In genomic region chr10:110929756-110930155, GRCm38 (mm10) we compare ENCODE assay signal across 11 mouse cellular contexts. TPM values are rescaled to one million over a fixed set of nuclear protein-coding genes. Genes with fewer than 3 reads are reported as not detected.
DNase-seq lines count a peak whose midpoint lies in the region; ATAC-seq and TF ChIP-seq lines count a peak whose summit lies in the region.
"Had no signal": no experiment of that assay in that cellular context is flagged by ENCODE, and none has a peak within 500 bp of the region (broad histone marks: within the 10 kb centered on the region; RNA-seq: fewer than 3 reads in every experiment).

No protein-coding gene starts in this region.

- no peak for DNase-seq in heart, adult 8-10 months (ENCODE audit: low spot score)
- peak; percentile 71 for DNase-seq in liver, adult 2 months (ENCODE audit: extremely low read depth, low read depth, low spot score)
- no peak for DNase-seq in liver, embryonic 11.5 days (ENCODE audit: low spot score)
- peak; percentile 65 for DNase-seq in adrenal gland, postnatal 25 days
- DNase-seq in urinary bladder, postnatal 10 days (ENCODE audit: low spot score) = no peak
- DNase-seq: lung, adult 2 months; right cerebral cortex, postnatal 25 days had no signal

- no peaks in the 10 kb centered on the region for H3K9me3 ChIP-seq in heart, embryonic 15.5 days (replicated peaks)
- no peaks in the 10 kb centered on the region for H3K9me3 ChIP-seq in liver, embryonic 11.5 days (ENCODE audit: control insufficient read depth, low read length)

- H3K27me3 ChIP-seq in heart, embryonic 15.5 days = no peaks in the 10 kb centered on the region
- H3K27me3 ChIP-seq in liver, adult 2 months (ENCODE audit: control insufficient read depth, insufficient read depth, low read length) = no peaks in the 10 kb centered on the region
- no peaks in the 10 kb centered on the region for H3K27me3 ChIP-seq in liver, embryonic 11.5 days (replicated peaks; ENCODE audit: control insufficient read depth, insufficient read depth, low read length)
- H3K27me3 ChIP-seq: CH12.LX had no signal

- peak; percentile 19; the same call in 1 of the 2 replicates for ATAC-seq in heart, embryonic 15.5 days (replicated peaks; ENCODE audit: insufficient number of reproducible peaks, insufficient read depth, low FRiP score, low read depth)
- ATAC-seq in liver, embryonic 11.5 days (replicated peaks; ENCODE audit: low FRiP score) = no peak

- H3K9ac ChIP-seq in heart, embryonic 15.5 days = 0 out of 2 replicates have a peak overlapping the region, but pooled peaks have one; percentile 7
- no peak overlapping the region for H3K9ac ChIP-seq in liver, adult 2 months (ENCODE audit: low read depth, low read length)
- no peak overlapping the region for H3K9ac ChIP-seq in liver, embryonic 11.5 days (ENCODE audit: low read depth, low read length)

- TF ChIP-seq CTCF in liver, adult 2 months (IDR thresholded peaks at IDR 0.05; ENCODE audit: low read depth, low read length) = no peak
- no peak for TF ChIP-seq CTCF in olfactory bulb, adult 2 months (IDR thresholded peaks at IDR 0.05; ENCODE audit: insufficient read depth, low read depth, low read length)

- 0 out of 2 replicates have a peak, but pooled peaks cover 4% of the 10 kb centered on the region for H3K36me3 ChIP-seq in heart, embryonic 15.5 days
- H3K36me3 ChIP-seq in liver, adult 2 months (ENCODE audit: control insufficient read depth, insufficient read depth, low read length) = peaks cover 5% of the 10 kb centered on the region; the same call in 1 of the 2 replicates
- H3K36me3 ChIP-seq in liver, embryonic 11.5 days (ENCODE audit: control insufficient read depth, insufficient read depth, low read length) = no peaks in the 10 kb centered on the region

- peak overlapping the region; percentile 40 for H3K27ac ChIP-seq in heart, embryonic 15.5 days
- H3K27ac ChIP-seq in liver, adult 2 months (replicated peaks; ENCODE audit: insufficient read depth, low read depth, low read length) = no peak overlapping the region
- H3K27ac ChIP-seq in liver, embryonic 11.5 days (ENCODE audit: low read depth, low read length) = no peak overlapping the region
- H3K27ac ChIP-seq in olfactory bulb, adult 2 months (ENCODE audit: insufficient read depth, low read depth, low read length) = 0 out of 2 replicates have a peak overlapping the region, but pooled peaks have one; percentile 38
- H3K27ac ChIP-seq: kidney, postnatal 0 days had no signal

- peaks cover 78% of the 10 kb centered on the region for H3K4me1 ChIP-seq in heart, embryonic 15.5 days (replicated peaks)
- H3K4me1 ChIP-seq in liver, adult 2 months (ENCODE audit: control insufficient read depth, insufficient read depth, low read length) = peaks cover 6% of the 10 kb centered on the region
- H3K4me1 ChIP-seq in liver, embryonic 11.5 days (replicated peaks; ENCODE audit: control insufficient read depth, insufficient read depth, low read length) = peaks cover 7% of the 10 kb centered on the region
- peaks cover 19% of the 10 kb centered on the region for H3K4me1 ChIP-seq in olfactory bulb, adult 2 months (ENCODE audit: control insufficient read depth, insufficient read depth, low read length)

- H3K4me2 ChIP-seq in heart, embryonic 15.5 days = no peak overlapping the region
- H3K4me2 ChIP-seq in liver, embryonic 11.5 days = no peak overlapping the region

- no peak for TF ChIP-seq POLR2A in liver, adult 2 months (IDR thresholded peaks at IDR 0.05; ENCODE audit: extremely low read depth, insufficient read depth, low read length)
- no peak for TF ChIP-seq POLR2A in olfactory bulb, adult 2 months (IDR thresholded peaks at IDR 0.05; ENCODE audit: insufficient read depth, low read depth, low read length)

- peaks cover 24% of the 10 kb centered on the region for H3K79me2 ChIP-seq in liver, adult 2 months (ENCODE audit: control insufficient read depth, insufficient read depth, low read length)

- H3K4me3 ChIP-seq in heart, embryonic 15.5 days = no peak overlapping the region
- H3K4me3 ChIP-seq in liver, adult 2 months (ENCODE audit: insufficient read depth, low read depth, low read length) = no peak overlapping the region
- no peak overlapping the region for H3K4me3 ChIP-seq in liver, embryonic 11.5 days (ENCODE audit: low read depth, low read length)
- no peak overlapping the region for H3K4me3 ChIP-seq in olfactory bulb, adult 2 months (ENCODE audit: insufficient read depth, low read depth, low read length)

- WGBS in heart, embryonic 15.5 days = 33% methylated on average over 4 of the region's 4 CpGs
- WGBS in liver, adult 2 months = 46% methylated on average over 4 of the region's 4 CpGs
- WGBS in liver, embryonic 11.5 days = 72% methylated on average over 4 of the region's 4 CpGs
- 60% methylated on average over 4 of the region's 4 CpGs for WGBS in olfactory bulb, adult 2 months

RNA-seq across cellular contexts. Expression of gene Csrp2, which starts 10.2 kb away (rescaled TPM):
- polyA plus RNA-seq in heart, embryonic 15.5 days (2015; fragmentation: Nextera tagmentation; extraction: Ambion mirVana) = 386 and 434 TPM in 2 replicates
- 10 to 100 TPM; 17.3 to 22.3 (median 21.3) TPM for total RNA-seq in heart, adult 8-10 months (2022)
- 73.6 and 76.8 TPM in 2 replicates for total RNA-seq in liver, adult 2 months (2014; rRNA removed)
- polyA plus RNA-seq in liver, adult 2 months (2012; rRNA removed) = 26.0 and 30.1 TPM in 2 replicates
- polyA plus RNA-seq in liver, embryonic 11.5 days (2014; fragmentation: Nextera tagmentation; extraction: Ambion mirVana) = 64.4 and 72.4 TPM in 2 replicates
- 219 and 236 TPM in 2 replicates for total RNA-seq in adrenal gland, postnatal 25 days (2021)
- polyA plus RNA-seq in olfactory bulb, adult 2 months (2012; ENCODE audit: insufficient read depth, insufficient read length, low replicate concordance, missing spikeins) = not detected in 2 replicates

Comparison
In these comparisons a context has a peak if more than half of its experiments do, and no peak if none do; other contexts are left out.
1. DNase-seq: peak in liver, adult 2 months (single experiment) and adrenal gland, postnatal 25 days (single experiment); none in heart, adult 8-10 months (single experiment), liver, embryonic 11.5 days (single experiment) and urinary bladder, postnatal 10 days (single experiment).
2. H3K27ac ChIP-seq: peak in heart, embryonic 15.5 days (single experiment) and olfactory bulb, adult 2 months (single experiment); none in liver, adult 2 months (single experiment) and liver, embryonic 11.5 days (single experiment).
3. RNA of gene Csrp2, which starts 10.2 kb away (polyA plus RNA-seq): 386 to 434 TPM in heart, embryonic 15.5 days, 64.4 to 72.4 TPM in liver, embryonic 11.5 days and 26.0 to 30.1 TPM in liver, adult 2 months; not detected in olfactory bulb, adult 2 months; every median in the first group is over 10 times any median in the second.